Mouse (Mus musculus) bone marrow macrophage, adult 2 months (primary cell): Measurements from ENCODE around the gene Baiap2l1.

Source experiments
- CTCF ChIP-seq: IDR thresholded peaks from 2 replicates; pipeline ENCODE4 v1.5.1; 2012; ENCODE audit warnings: low read depth, mild to moderate bottlenecking, low read length, moderate library complexity
- POLR2A ChIP-seq: IDR thresholded peaks from 2 replicates; pipeline ENCODE4 v1.6.1; 2012; ENCODE audit warnings: mild to moderate bottlenecking, low read depth, low read length, borderline replicate concordance

- TF ChIP-seq POLR2A (no peak), CTCF (no peak)
Observed at GRCm38 (mm10) chr5:144276898-144277630, 80.8 kb downstream of the Baiap2l1 start.
